Mouse (Mus musculus) stomach, postnatal 0 days (tissue): ENCODE results near the gene Zfp69.

Experiments
- CTCF ChIP-seq: IDR thresholded peaks from 2 replicates; pipeline ENCODE4 v1.5.1; 2016; ENCODE audit warnings: antibody characterized with exemption, low read depth, mild to moderate bottlenecking, moderate library complexity
- EP300 ChIP-seq: optimal IDR thresholded peaks from 2 replicates; pipeline ENCODE3; 2016; ENCODE audit warnings: antibody characterized with exemption

DNA sequence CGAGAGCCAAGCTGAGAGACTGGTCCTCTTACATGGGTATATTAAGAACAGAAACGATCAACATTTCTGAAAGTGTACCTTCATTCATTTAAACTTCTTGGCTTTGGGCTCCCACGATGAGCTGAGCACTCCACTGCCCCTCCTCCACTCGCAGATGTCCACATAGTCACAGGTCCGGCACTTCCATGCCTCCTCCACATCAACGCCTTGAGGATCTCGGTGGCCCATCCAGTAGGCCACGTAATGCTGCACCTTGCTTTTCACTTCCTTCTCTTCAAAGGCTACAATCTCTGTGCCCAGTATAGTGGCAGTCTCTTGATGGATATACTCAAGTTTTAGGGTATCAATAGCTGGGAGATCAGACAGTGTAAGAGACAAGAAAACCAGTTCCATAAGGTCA lies 30.0 kb downstream of the Zfp69 start:
- no peak for TF ChIP-seq EP300
- no peak for TF ChIP-seq CTCF
